Mouse (Mus musculus): ENCODE data around the gene Sgcg.

Gene Sgcg

GRCm38 (mm10) chr14:61232016-61232568 is 26.2 kb downstream of the Sgcg start:
- no peak for DNase-seq (ENCODE audit: low spot score)

DNA sequence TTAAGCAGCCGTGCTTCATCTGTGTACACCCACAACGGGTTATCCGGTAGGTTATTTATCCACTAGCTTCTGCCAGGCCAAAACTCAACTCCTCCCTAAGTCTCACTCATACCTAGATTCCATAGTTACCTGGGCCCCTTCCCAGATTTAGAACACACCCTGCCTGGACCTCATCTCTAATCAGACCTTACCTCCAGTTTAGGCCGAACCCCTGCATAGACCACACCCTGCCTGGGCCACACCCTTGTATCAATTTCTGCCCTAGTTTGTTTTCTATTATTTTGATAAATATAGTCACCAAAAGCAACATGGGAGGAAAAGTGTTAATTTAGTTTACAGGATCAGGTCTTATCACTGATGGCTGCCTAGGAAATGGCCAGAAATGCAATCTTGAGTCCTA is 28.1 kb downstream of the Sgcg start:
- no peak for DNase-seq (ENCODE audit: low spot score)

- DNase-seq (ENCODE audit: low spot score), result no peak
Measured at GRCm38 (mm10) chr14:61229763-61230162, 28.5 kb downstream of the Sgcg start.

DNA sequence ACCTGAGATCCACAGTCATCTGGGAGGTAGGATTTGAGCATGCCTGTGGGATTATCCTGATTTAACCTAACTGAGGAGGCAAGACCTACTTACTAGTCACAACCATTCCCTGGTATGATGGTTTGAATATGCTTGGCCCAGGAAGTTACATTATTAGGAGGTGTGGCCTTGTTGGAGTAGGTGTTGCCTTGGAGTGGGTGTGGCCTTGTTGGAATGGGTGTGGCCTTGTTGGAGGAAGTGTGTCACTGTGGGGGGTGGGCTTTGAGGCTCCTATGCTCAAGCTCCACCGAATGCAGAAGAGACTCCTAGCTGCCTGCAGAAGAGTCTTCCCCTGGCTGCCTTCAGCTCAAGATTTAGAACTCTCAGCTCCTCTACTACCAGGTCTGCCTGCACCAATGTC is 32.1 kb downstream of the Sgcg start:
- no peak for DNase-seq (ENCODE audit: low spot score)

DNA sequence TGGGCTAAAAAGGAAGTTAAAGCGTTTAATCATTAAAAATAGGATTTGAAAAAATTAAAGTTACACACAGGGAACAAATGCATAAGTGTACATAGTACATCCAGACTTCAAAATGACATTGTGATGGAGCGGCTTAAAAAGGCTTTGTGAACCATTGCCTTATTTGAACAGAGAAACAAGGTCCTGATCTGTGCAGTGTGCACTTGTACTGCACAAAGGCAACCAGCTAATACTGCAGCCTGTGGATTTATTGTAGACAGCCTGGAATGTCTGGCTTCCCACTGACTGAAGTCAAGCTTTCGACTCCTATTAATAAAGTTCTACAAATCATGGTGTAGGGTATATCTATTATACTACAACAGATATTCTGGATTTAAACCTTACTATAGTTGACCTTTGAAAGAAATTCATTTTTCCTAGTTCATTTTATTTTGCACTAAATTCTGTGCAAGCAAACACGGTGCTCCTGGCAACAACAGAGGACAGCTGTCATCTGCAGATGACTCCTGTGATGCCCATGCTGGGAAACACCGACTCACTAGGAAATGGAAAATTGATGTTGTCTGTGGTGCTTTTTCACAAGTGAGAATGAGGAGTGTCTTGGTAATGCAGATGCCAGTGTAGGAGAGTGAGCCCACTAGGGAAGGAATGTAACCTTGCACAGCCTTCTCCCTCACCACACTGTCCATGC is 33.8 kb downstream of the Sgcg start:
- DNase-seq (ENCODE audit: low spot score), result no peak

DNA sequence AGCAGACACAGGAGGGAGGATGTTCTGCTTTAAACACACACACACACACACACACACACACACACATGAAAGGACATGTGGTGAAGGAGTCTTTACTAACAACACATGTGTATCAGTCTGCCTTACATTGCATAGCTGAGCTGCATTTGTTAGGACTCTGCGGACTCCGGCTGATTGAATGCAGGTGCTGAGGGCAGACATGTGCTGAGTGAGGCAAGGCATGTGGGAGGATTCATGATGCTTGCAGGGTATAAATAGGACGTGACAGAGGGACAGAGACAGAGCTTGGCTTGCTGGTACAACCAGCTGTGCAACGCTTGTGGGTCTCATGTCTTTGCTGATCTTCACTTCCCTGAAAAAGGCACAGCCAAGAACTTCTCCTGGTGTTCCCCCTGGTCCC is 34.5 kb downstream of the Sgcg start:
- DNase-seq (ENCODE audit: low spot score), result no peak

DNA sequence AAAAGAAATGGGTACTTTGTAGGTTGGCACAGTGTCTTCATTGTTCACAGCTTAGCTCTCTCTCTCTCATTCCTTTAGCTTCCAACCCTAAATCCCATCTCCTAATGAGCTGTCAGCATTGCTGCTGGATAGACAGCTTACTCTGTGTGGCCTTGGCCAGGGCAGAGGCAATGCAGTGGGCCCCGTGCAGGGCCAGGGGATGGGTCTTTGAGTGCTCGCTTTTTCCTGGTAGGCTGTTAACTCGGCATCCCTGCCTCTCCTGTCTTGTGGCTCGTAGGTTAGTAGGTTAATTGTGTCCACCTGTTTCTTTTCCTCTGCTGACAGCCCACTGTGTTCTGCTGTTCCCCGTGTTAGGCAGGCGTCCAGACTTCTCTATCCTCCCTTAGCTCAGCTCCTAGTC is 35.8 kb downstream of the Sgcg start:
- no peak for DNase-seq (ENCODE audit: low spot score)

DNA sequence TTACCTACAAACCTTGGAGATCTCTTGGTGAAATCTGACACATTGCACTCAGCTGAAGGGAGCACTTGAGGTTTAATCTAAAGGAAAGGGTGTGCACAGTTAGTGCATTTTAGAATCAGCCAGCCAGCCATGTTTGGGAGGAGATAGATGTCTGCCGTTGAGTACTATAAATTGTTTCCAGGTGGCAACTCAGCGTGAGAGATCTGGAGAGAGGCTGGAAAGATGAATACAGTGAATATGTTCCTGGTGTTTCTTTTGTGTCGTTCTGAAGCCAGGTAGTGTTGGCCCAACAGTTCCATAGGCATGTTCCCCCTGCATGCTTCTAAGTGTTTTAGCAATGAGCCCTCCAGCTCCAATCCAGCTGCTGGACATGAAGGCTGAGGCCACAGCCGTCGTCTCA is 37.1 kb downstream of the Sgcg start:
- no peak for DNase-seq (ENCODE audit: low spot score)

DNA sequence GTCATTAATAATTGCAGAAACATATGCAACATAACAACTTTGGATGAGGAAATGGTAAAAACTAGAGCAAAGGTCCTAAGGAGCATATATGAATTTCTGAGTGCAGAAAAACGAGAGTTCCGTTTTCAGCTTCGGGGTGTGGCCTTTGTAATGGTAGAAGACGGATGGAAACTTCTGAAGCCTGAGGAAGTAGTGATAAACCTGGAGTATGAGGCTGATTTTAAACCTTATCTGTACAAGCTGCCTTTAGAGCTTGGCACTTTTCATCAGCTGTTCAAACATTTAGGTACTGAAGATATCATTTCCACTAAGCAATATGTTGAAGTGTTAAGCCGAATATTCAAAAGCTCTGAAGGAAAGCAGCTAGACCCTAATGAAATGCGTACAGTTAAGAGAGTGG is 46.5 kb downstream of the Sgcg start:
- DNase-seq (ENCODE audit: low spot score), result no peak

- DNase-seq (ENCODE audit: low spot score), result no peak
Measured at GRCm38 (mm10) chr14:61210111-61210510, 48.2 kb downstream of the Sgcg start.

GRCm38 (mm10) chr14:61194416-61194815 is 63.9 kb downstream of the Sgcg start:
- no peak for DNase-seq (ENCODE audit: low spot score)

DNA sequence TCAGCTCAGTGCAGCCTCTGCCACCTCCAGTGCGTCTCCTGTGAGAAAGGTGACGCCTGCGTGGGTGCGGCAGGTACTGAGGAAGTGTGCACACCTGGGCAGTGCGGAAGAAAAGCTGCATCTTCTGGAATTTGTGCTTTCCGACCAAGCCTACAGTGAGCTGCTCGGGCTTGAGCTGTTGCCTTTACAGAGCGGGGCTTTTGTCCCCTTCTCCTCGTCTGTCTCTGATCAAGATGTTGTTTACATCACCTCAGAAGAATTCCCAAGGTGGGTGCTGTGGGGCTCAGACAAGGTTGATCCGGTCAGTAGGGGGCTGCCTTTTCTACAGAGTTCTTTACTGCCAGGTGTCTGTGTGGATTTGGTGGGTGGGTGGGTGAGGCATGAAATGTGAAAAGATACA is 66.0 kb downstream of the Sgcg start:
- no peak for DNase-seq (ENCODE audit: low spot score)

- DNase-seq (ENCODE audit: low spot score), result no peak
Measured at GRCm38 (mm10) chr14:61191904-61192303, 66.4 kb downstream of the Sgcg start.

DNA sequence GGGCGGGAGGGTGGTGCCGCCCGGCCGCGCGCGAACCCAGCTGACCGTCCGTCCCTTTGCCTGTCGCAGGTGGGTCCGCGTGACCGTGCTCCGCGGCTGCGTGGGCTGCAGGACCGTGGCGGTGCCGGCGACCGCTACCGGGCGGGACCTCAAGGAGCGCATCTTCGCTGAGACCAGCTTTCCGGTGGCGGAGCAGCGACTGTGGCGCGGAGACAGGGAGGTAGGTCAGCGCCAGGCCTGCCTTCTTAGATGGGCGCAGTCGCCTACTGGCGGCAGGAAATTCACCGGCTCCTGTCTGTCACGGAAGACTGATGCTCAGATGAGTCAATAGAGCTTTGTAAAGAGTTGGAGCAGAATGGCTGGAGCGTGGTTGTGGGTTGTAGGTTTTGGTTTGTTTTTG is 85.1 kb downstream of the Sgcg start:
- no peak for DNase-seq (ENCODE audit: low spot score)

- DNase-seq (ENCODE audit: low spot score), result peak; percentile 99
Measured at GRCm38 (mm10) chr14:61172548-61173158, 85.6 kb downstream of the Sgcg start.

- no peak for DNase-seq (ENCODE audit: low spot score)
Measured at GRCm38 (mm10) chr14:61171261-61171970, 86.9 kb downstream of the Sgcg start.

Data from ovary, adult 18-20 months (tissue).